Mouse (Mus musculus): Measurements from ENCODE around the gene Gm12166. TPM values are rescaled to one million over a fixed set of nuclear protein-coding genes. Genes with fewer than 3 reads are reported as not detected.

Gene Gm12166
- polyA plus RNA-seq (2015; fragmentation: Nextera tagmentation; extraction: Ambion mirVana): 3.3 and 3.4 TPM in 2 replicates

GRCm38 (mm10) chr11:46052105-46052659 lies at the start of gene Gm12166:
Gene Gm12166 (minus strand): TSS chr11:46052321.

GRCm38 (mm10) chr11:46055896-46056769 lies 4.0 kb upstream of the Gm12166 start, which contains the start of gene Adam19:
Gene Adam19 (plus strand): TSS chr11:46055992.

Small RNA genes within 50 kb of the gene (microRNA-seq; reads per million reads assigned to microRNA genes)
- gene Mir8100: 0 reads per million in 2 experiments

Other genes starting within 250 kb of the Gm12166 start
- gene Clint1, start 200.3 kb downstream of the Gm12166 start, polyA plus RNA-seq (2015; fragmentation: Nextera tagmentation; extraction: Ambion mirVana): 44.1 and 44.7 TPM in 2 replicates
- gene Lsm11, start 107.4 kb downstream of the Gm12166 start, polyA plus RNA-seq (2015; fragmentation: Nextera tagmentation; extraction: Ambion mirVana): 2.0 and 2.3 TPM in 2 replicates
- gene Thg1l, start 96.8 kb downstream of the Gm12166 start, polyA plus RNA-seq (2015; fragmentation: Nextera tagmentation; extraction: Ambion mirVana): 3.7 and 4.2 TPM in 2 replicates
- gene Sox30, start 72.0 kb downstream of the Gm12166 start, polyA plus RNA-seq (2015; fragmentation: Nextera tagmentation; extraction: Ambion mirVana): 0.21 and 0.22 TPM in 2 replicates
- 6.9 and 7.0 TPM in 2 replicates for gene Adam19, start 3.7 kb upstream of the Gm12166 start, polyA plus RNA-seq (2015; fragmentation: Nextera tagmentation; extraction: Ambion mirVana)
- gene Nipal4, start 114.2 kb upstream of the Gm12166 start, polyA plus RNA-seq (2015; fragmentation: Nextera tagmentation; extraction: Ambion mirVana): 0.24 and 0.82 TPM in 2 replicates
- 0.54 TPM in 1 of 2 replicates, not detected in the other for gene Fndc9, start 183.2 kb upstream of the Gm12166 start, polyA plus RNA-seq (2015; fragmentation: Nextera tagmentation; extraction: Ambion mirVana)

Data from skeletal muscle tissue, postnatal 0 days (tissue).